Mouse (Mus musculus): ENCODE measurements at regions not wholly inside any gene's neighbourhood (a gene's known extent, or its start where the extent isn't known, plus 50 kb on each side); places are given as distances from the start of the nearest gene placed in this dataset.

DNA sequence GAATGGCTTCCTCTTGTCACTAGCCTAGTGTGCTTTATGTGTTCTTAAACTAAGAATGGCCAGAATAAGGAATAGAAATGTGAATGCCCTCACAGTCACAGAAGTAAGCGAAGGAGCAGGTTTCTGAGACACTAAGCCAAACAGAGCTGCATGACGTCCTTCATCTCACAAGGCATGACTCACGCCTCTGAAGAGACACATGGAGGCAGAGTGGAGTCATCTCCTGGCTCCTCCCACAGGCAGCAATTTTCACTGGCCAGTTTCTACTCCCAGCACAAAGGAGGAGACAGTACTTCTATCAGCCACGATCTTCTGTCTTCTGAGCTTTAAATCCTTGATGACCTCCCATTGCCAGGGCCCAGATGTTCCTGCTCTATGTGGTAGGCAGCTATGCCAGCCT is 291.3 kb upstream of the Rnf32 start:
- TF ChIP-seq GATA1 (IDR thresholded peaks at IDR 0.05; ENCODE audit: low read depth, low read length) (no peak), CTCF (IDR thresholded peaks at IDR 0.05 in 2 of 3, conservative IDR thresholded peaks at IDR 0.05 in 1 of 3; ENCODE audit: control insufficient read depth in 1 of 3, insufficient read depth in 1 of 3, low read depth in 2 of 3, low read length in 3 of 3, poor library complexity in 1 of 3, severe bottlenecking in 1 of 3) (no peak), POLR2A (IDR thresholded peaks at IDR 0.05; ENCODE audit: control insufficient read depth in 1 of 2, insufficient read depth in 1 of 2, low read depth in 1 of 2, low read length in 2 of 2, poor library complexity in 1 of 2) (no peak), MYC (IDR thresholded peaks at IDR 0.05; ENCODE audit: low read depth, low read length) (no peak), ELF1 (IDR thresholded peaks at IDR 0.05; ENCODE audit: low read depth, low read length) (no peak), JUND (IDR thresholded peaks at IDR 0.05; ENCODE audit: low read depth, low read length) (no peak), RCOR1 (IDR thresholded peaks at IDR 0.05; ENCODE audit: low read depth, low read length) (no peak), POLR2AphosphoS2 (IDR thresholded peaks at IDR 0.05; ENCODE audit: low read length) (no peak), KAT2A (conservative IDR thresholded peaks at IDR 0.05; ENCODE audit: low read depth, low read length) (no peak), HCFC1 (IDR thresholded peaks at IDR 0.05; ENCODE audit: low read depth, low read length) (no peak), UBTF (IDR thresholded peaks at IDR 0.05; ENCODE audit: borderline replicate concordance, insufficient read depth, low read depth, low read length) (no peak), ZC3H11A (IDR thresholded peaks at IDR 0.05; ENCODE audit: low read depth, low read length) (no peak)

Data from MEL (cell line).